Mouse (Mus musculus) limb, embryonic 12.5 days (tissue): ENCODE results near the gene Ube2b. TPM values are rescaled to one million over a fixed set of nuclear protein-coding genes. Genes with fewer than 3 reads are reported as not detected.
A peak's percentile ranks its signal among the peaks of the same experiment; 100 is the strongest.

Experiments
- ATAC-seq: fragments of 200-750 bp; cut with Nextera tagmentation; 2 replicates; pipeline ENCODE4 v1.8.0; 2017; ENCODE audit warnings: low read depth, moderate TSS enrichment; ENCODE audit not compliant: insufficient number of reproducible peaks, insufficient read depth, low FRiP score, low TSS enrichment
- H3K27ac ChIP-seq: fragments of 300-500 bp; sonication (generic); 2 replicates; pipeline ENCODE4 v1.5.1; 2016; ENCODE audit warnings: mild to moderate bottlenecking, moderate library complexity
- H3K27me3 ChIP-seq: fragments of 300-500 bp; sonication (generic); 2 replicates; pipeline ENCODE4 v1.6.1; 2016; ENCODE audit warnings: mild to moderate bottlenecking, moderate library complexity
- H3K36me3 ChIP-seq: fragments of 300-500 bp; sonication (generic); 2 replicates; pipeline ENCODE4 v1.6.1; 2016; ENCODE audit warnings: mild to moderate bottlenecking, moderate library complexity
- H3K4me1 ChIP-seq: fragments of 300-500 bp; sonication (generic); replicated peaks from 2 replicates; pipeline ENCODE4 v1.6.1; 2016
- H3K4me2 ChIP-seq: fragments of 300-500 bp; sonication (generic); 2 replicates; pipeline ENCODE4 v1.6.1; 2016; ENCODE audit warnings: mild to moderate bottlenecking, moderate library complexity
- H3K4me3 ChIP-seq: fragments of 300-500 bp; sonication (generic); replicated peaks from 2 replicates; pipeline ENCODE4 v1.5.1; 2016; ENCODE audit warnings: mild to moderate bottlenecking
- H3K9ac ChIP-seq: fragments of 300-500 bp; sonication (generic); replicated peaks from 2 replicates; pipeline ENCODE4 v1.6.1; 2016; ENCODE audit warnings: mild to moderate bottlenecking, moderate library complexity
- H3K9me3 ChIP-seq: fragments of 300-500 bp; sonication (generic); 2 replicates; pipeline ENCODE4 v1.6.1; 2016; ENCODE audit warnings: mild to moderate bottlenecking, moderate library complexity
- WGBS: fragments of 180-500 bp; shearing (Covaris S2); methylation state at CpG from one replicate; pipeline ENCODE4 v1.1.7; 2016; 5-methylcytosine and 5-hydroxymethylcytosine counted together
- polyA plus RNA-seq: library from polyadenylated mRNA; unstranded; fragments of >200 nt; fragmentation: Nextera tagmentation; extraction: Ambion mirVana; gene quantifications from 2 replicates; pipeline ENCODE4 v1.2.1, GENCODE M21; 2016

Gene Ube2b
- polyA plus RNA-seq, 1 experiment from 2014 or later, result 244 TPM

GRCm38 (mm10) chr11:52005586-52005985 is 5.0 kb upstream of the Ube2b start:
- H3K9me3 ChIP-seq, result no peaks in the 10 kb centered on the region
- peak overlapping the region; percentile 28 for H3K4me2 ChIP-seq
- no peak for ATAC-seq
- H3K27ac ChIP-seq, result no peak overlapping the region
- peaks cover 20% of the 10 kb centered on the region for H3K4me1 ChIP-seq
- H3K36me3 ChIP-seq, result no peaks in the 10 kb centered on the region
- H3K4me3 ChIP-seq, result no peak overlapping the region
- no peaks in the 10 kb centered on the region for H3K27me3 ChIP-seq
- H3K9ac ChIP-seq, result no peak overlapping the region
- WGBS, result 66% methylated on average over 2 of the region's 2 CpGs

- under 1% methylated on average over 51 of the region's 51 CpGs for WGBS
- Histone ChIP-seq H3K9ac (peak within 1 kb of the TSS; percentile 82), H3K4me2 (peak within 1 kb of the TSS; percentile 65), H3K27ac (peak within 1 kb of the TSS; percentile 93), H3K4me3 (peak within 1 kb of the TSS; percentile 71), H3K27me3 (no peaks in the 10 kb centered on the region), H3K4me1 (peaks cover 23% of the 10 kb centered on the region), H3K36me3 (no peaks in the 10 kb centered on the region), H3K9me3 (no peaks in the 10 kb centered on the region)
- ATAC-seq, result peak; percentile 89
Measured at GRCm38 (mm10) chr11:52003772-52004528, 3.4 kb upstream of the Ube2b start, which contains the start of gene Cdkl3. Gene Cdkl3, plus strand, starts transcription at chr11:52004221.

GRCm38 (mm10) chr11:52003505-52003771 is 2.9 kb upstream of the Ube2b start:
- Histone ChIP-seq H3K36me3 (no peaks in the 10 kb centered on the region), H3K27ac (peak overlapping the region; percentile 93), H3K27me3 (no peaks in the 10 kb centered on the region), H3K9ac (peak overlapping the region; percentile 82), H3K4me2 (peak overlapping the region; percentile 65), H3K4me1 (peaks cover 28% of the 10 kb centered on the region), H3K9me3 (no peaks in the 10 kb centered on the region), H3K4me3 (peak overlapping the region; percentile 71)
- no peak for ATAC-seq
- 19% methylated on average over 4 of the region's 4 CpGs for WGBS

- WGBS, result 77% methylated on average over 13 of the region's 13 CpGs
- peaks cover 33% of the 10 kb centered on the region for H3K4me1 ChIP-seq
- H3K9ac ChIP-seq, result peak overlapping the region; percentile 82
- peak overlapping the region; percentile 65 for H3K4me2 ChIP-seq
- H3K27me3 ChIP-seq, result no peaks in the 10 kb centered on the region
- no peaks in the 10 kb centered on the region; the same call in 1 of the 2 replicates for H3K36me3 ChIP-seq
- ATAC-seq, result no peak
- H3K9me3 ChIP-seq, result no peaks in the 10 kb centered on the region
- peak overlapping the region; percentile 93 for H3K27ac ChIP-seq
- peak overlapping the region; percentile 71 for H3K4me3 ChIP-seq
Measured at GRCm38 (mm10) chr11:52002842-52003504, 2.4 kb upstream of the Ube2b start.

GRCm38 (mm10) chr11:52001861-52002260 is 1.3 kb upstream of the Ube2b start:
- 0 out of 2 replicates have a peak overlapping the region, but pooled peaks have one; percentile 87 for H3K27ac ChIP-seq
- H3K4me2 ChIP-seq, result peak overlapping the region; percentile 51; the same call in 1 of the 2 replicates
- peaks cover 9% of the 10 kb centered on the region for H3K36me3 ChIP-seq
- ATAC-seq, result no peak
- no peak overlapping the region for H3K9ac ChIP-seq
- peaks cover 41% of the 10 kb centered on the region for H3K4me1 ChIP-seq
- 90% methylated on average over 8 of the region's 8 CpGs for WGBS
- no peak overlapping the region for H3K4me3 ChIP-seq
- H3K27me3 ChIP-seq, result no peaks in the 10 kb centered on the region
- no peaks in the 10 kb centered on the region for H3K9me3 ChIP-seq

GRCm38 (mm10) chr11:52001341-52001740 is 779 bp upstream of the Ube2b start:
- ATAC-seq, result no peak
- peak overlapping the region; percentile 87 for H3K27ac ChIP-seq
- 82% methylated on average over 10 of the region's 10 CpGs for WGBS

GRCm38 (mm10) chr11:51999611-52000289 is 812 bp downstream of the Ube2b start:
- no peaks in the 10 kb centered on the region for H3K27me3 ChIP-seq
- peak overlapping the region; percentile 85 for H3K4me2 ChIP-seq
- H3K36me3 ChIP-seq, result peaks cover 31% of the 10 kb centered on the region
- H3K27ac ChIP-seq, result peak overlapping the region; percentile 96
- peak; percentile 50 for ATAC-seq
- peak overlapping the region; percentile 94 for H3K9ac ChIP-seq
- peak overlapping the region; percentile 93 for H3K4me3 ChIP-seq
- peaks cover 28% of the 10 kb centered on the region for H3K4me1 ChIP-seq
- WGBS, result under 1% methylated on average over 29 of the region's 29 CpGs
- H3K9me3 ChIP-seq, result no peaks in the 10 kb centered on the region

More at GRCm38 (mm10) chr11:52001341-52001740, 779 bp upstream of the Ube2b start:
- peak overlapping the region; percentile 93; the same call in 1 of the 2 replicates for H3K4me3 ChIP-seq
- H3K36me3 ChIP-seq, result peaks cover 15% of the 10 kb centered on the region
- H3K9ac ChIP-seq, result no peak overlapping the region
- peaks cover 39% of the 10 kb centered on the region for H3K4me1 ChIP-seq
- H3K9me3 ChIP-seq, result no peaks in the 10 kb centered on the region
- H3K27me3 ChIP-seq, result no peaks in the 10 kb centered on the region
- peak overlapping the region; percentile 51 for H3K4me2 ChIP-seq

GRCm38 (mm10) chr11:51971644-51972043 is 28.9 kb downstream of the Ube2b start:
- Histone ChIP-seq H3K27ac (no peak overlapping the region), H3K4me1 (peaks cover 9% of the 10 kb centered on the region; the same call in 1 of the 2 replicates), H3K27me3 (no peaks in the 10 kb centered on the region), H3K9me3 (no peaks in the 10 kb centered on the region), H3K36me3 (peaks cover 64% of the 10 kb centered on the region), H3K4me3 (no peak overlapping the region), H3K9ac (no peak overlapping the region), H3K4me2 (no peak overlapping the region)
- 93% methylated on average over 6 of the region's 6 CpGs for WGBS
- no peak for ATAC-seq

- H3K36me3 ChIP-seq, result peaks cover 51% of the 10 kb centered on the region
- no peaks in the 10 kb centered on the region for H3K27me3 ChIP-seq
- no peaks in the 10 kb centered on the region for H3K9me3 ChIP-seq
- no peak overlapping the region for H3K4me3 ChIP-seq
- H3K27ac ChIP-seq, result no peak overlapping the region
- peaks cover 9% of the 10 kb centered on the region; the same call in 1 of the 2 replicates for H3K4me1 ChIP-seq
- 84% methylated on average over 2 of the region's 2 CpGs for WGBS
- H3K9ac ChIP-seq, result no peak overlapping the region
- H3K4me2 ChIP-seq, result no peak overlapping the region
- ATAC-seq, result no peak
Measured at GRCm38 (mm10) chr11:51969511-51969910, 31.1 kb downstream of the Ube2b start.

- peaks cover 9% of the 10 kb centered on the region; the same call in 1 of the 2 replicates for H3K4me1 ChIP-seq
- 93% methylated on average over 9 of the region's 9 CpGs for WGBS
- H3K4me2 ChIP-seq, result peak overlapping the region; percentile 88; the same call in 1 of the 2 replicates
- H3K36me3 ChIP-seq, result peaks cover 46% of the 10 kb centered on the region
- no peak overlapping the region; the same call in 1 of the 2 replicates for H3K4me3 ChIP-seq
- no peak for ATAC-seq
- H3K9ac ChIP-seq, result no peak overlapping the region
- H3K27me3 ChIP-seq, result no peaks in the 10 kb centered on the region
- no peaks in the 10 kb centered on the region for H3K9me3 ChIP-seq
- no peak overlapping the region for H3K27ac ChIP-seq
Measured at GRCm38 (mm10) chr11:51968896-51969295, 31.7 kb downstream of the Ube2b start.
